Mouse (Mus musculus): ENCODE data around the gene Derl2. TPM values are rescaled to one million over a fixed set of nuclear protein-coding genes. Genes with fewer than 3 reads are reported as not detected.

Derl2 gene
- 42.0 and 45.3 TPM in 2 replicates for polyA plus RNA-seq (2014; fragmentation: Nextera tagmentation; extraction: Ambion mirVana)

GRCm38 (mm10) chr11:71019201-71020068 lies at the start of gene Derl2, which contains the start of gene Mis12:
TSS of gene Derl2 (minus strand) at chr11:71019841.
TSS of gene Mis12 (plus strand) at chr11:71019611.
- DNase-seq (ENCODE audit: low spot score, missing footprints), result peak; percentile 99
- under 1% methylated on average over 71 of the region's 71 CpGs for WGBS
- no peaks in the 10 kb centered on the region; the same call in 1 of the 2 replicates for H3K36me3 ChIP-seq (ENCODE audit: control insufficient read depth, insufficient read depth, low read length)
- ATAC-seq (ENCODE audit: low FRiP score), result peak; percentile 100
- no peaks in the 10 kb centered on the region for H3K9me3 ChIP-seq (ENCODE audit: control insufficient read depth, low read length)
- peak within 1 kb of the TSS; percentile 58 for H3K4me3 ChIP-seq (ENCODE audit: low read depth, low read length)
- peak within 1 kb of the TSS; percentile 88 for H3K9ac ChIP-seq (ENCODE audit: low read length)
- H3K27ac ChIP-seq (ENCODE audit: low read depth, low read length), result peak within 1 kb of the TSS; percentile 87
- H3K4me2 ChIP-seq, result peak within 1 kb of the TSS; percentile 93
- peaks cover 19% of the 10 kb centered on the region for H3K4me1 ChIP-seq (ENCODE audit: control insufficient read depth, insufficient read depth, low read length)
- H3K27me3 ChIP-seq (ENCODE audit: control insufficient read depth, insufficient read depth, low read length), result no peaks in the 10 kb centered on the region

GRCm38 (mm10) chr11:71052554-71052953 lies 32.9 kb upstream of the Derl2 start:
- Histone ChIP-seq H3K4me1 (ENCODE audit: control insufficient read depth, insufficient read depth, low read length) (no peaks in the 10 kb centered on the region), H3K9ac (ENCODE audit: low read length) (no peak overlapping the region), H3K4me2 (no peak overlapping the region), H3K27ac (ENCODE audit: low read depth, low read length) (no peak overlapping the region), H3K9me3 (ENCODE audit: control insufficient read depth, low read length) (no peaks in the 10 kb centered on the region), H3K36me3 (ENCODE audit: control insufficient read depth, insufficient read depth, low read length) (no peaks in the 10 kb centered on the region), H3K4me3 (ENCODE audit: low read depth, low read length) (no peak overlapping the region), H3K27me3 (ENCODE audit: control insufficient read depth, insufficient read depth, low read length) (no peaks in the 10 kb centered on the region)
- no peak for ATAC-seq (ENCODE audit: low FRiP score)
- 0% methylated on average over 1 of the region's 1 CpGs for WGBS
- no peak for DNase-seq (ENCODE audit: low spot score, missing footprints)

- ATAC-seq (ENCODE audit: low FRiP score) (no peak), DNase-seq (ENCODE audit: low spot score, missing footprints) (no peak)
- H3K27ac ChIP-seq (ENCODE audit: low read depth, low read length), result no peak overlapping the region
- H3K9me3 ChIP-seq (ENCODE audit: control insufficient read depth, low read length), result no peaks in the 10 kb centered on the region
- no peaks in the 10 kb centered on the region for H3K4me1 ChIP-seq (ENCODE audit: control insufficient read depth, insufficient read depth, low read length)
- H3K27me3 ChIP-seq (ENCODE audit: control insufficient read depth, insufficient read depth, low read length), result no peaks in the 10 kb centered on the region
- H3K4me2 ChIP-seq, result no peak overlapping the region
- WGBS, result 97% methylated on average over 5 of the region's 5 CpGs
- H3K9ac ChIP-seq (ENCODE audit: low read length), result no peak overlapping the region
- H3K4me3 ChIP-seq (ENCODE audit: low read depth, low read length), result no peak overlapping the region
- no peaks in the 10 kb centered on the region for H3K36me3 ChIP-seq (ENCODE audit: control insufficient read depth, insufficient read depth, low read length)
Observed at GRCm38 (mm10) chr11:71039526-71040298, 20.1 kb upstream of the Derl2 start.

GRCm38 (mm10) chr11:71033163-71033761 lies 13.6 kb upstream of the Derl2 start, which contains the start of gene 6330403K07Rik:
TSS of gene 6330403K07Rik (minus strand) at chr11:71033513.
- Histone ChIP-seq H3K9me3 (ENCODE audit: control insufficient read depth, low read length) (no peaks in the 10 kb centered on the region), H3K4me2 (peak within 1 kb of the TSS; percentile 51), H3K9ac (ENCODE audit: low read length) (peak within 1 kb of the TSS; percentile 75), H3K4me1 (ENCODE audit: control insufficient read depth, insufficient read depth, low read length) (peaks cover 11% of the 10 kb centered on the region), H3K27ac (ENCODE audit: low read depth, low read length) (peak within 1 kb of the TSS; percentile 90), H3K4me3 (ENCODE audit: low read depth, low read length) (peak within 1 kb of the TSS; percentile 50), H3K36me3 (ENCODE audit: control insufficient read depth, insufficient read depth, low read length) (0 out of 2 replicates have a peak, but pooled peaks cover 3% of the 10 kb centered on the region), H3K27me3 (ENCODE audit: control insufficient read depth, insufficient read depth, low read length) (no peaks in the 10 kb centered on the region; the same call in 1 of the 2 replicates)
- peak; percentile 96 for ATAC-seq (ENCODE audit: low FRiP score)
- DNase-seq (ENCODE audit: low spot score, missing footprints), result peak; percentile 98
- under 1% methylated on average over 30 of the region's 31 CpGs for WGBS

DNA sequence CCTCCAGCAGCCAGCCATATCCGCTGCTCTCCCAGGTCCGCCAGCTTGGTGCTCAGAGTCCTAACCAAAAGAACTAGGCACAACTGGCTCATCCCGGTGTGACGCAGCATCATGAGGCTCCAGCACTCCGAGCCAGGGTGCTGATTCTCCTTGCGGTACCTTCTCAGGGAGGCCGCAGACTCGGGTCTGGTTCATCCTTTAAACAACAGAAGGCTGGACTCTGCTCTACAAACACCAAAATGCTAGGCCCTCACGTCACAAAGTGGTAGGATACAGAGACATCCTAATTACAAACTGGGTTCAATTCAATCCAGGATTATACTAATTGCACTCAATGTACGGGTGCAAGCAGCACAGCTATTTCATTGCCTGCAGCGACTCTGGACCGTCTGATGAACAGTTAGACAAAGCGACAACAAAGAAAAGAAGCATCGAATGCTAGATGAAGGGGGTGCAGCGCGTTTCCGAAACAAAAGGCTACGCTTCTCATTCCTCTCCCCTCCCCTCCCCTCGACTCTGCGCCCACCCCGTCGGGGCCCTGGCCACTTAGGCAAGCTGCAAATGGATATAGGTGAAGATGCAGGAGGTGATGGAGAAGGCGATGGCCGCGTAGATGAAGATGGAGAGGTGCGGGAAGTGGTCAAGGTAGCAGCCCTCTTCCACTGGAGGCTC lies 13.0 kb upstream of the Derl2 start:
- H3K27ac ChIP-seq (ENCODE audit: low read depth, low read length), result peak overlapping the region; percentile 90
- peak overlapping the region; percentile 75 for H3K9ac ChIP-seq (ENCODE audit: low read length)
- 4% methylated on average over 26 of the region's 26 CpGs for WGBS
- DNase-seq (ENCODE audit: low spot score, missing footprints), result peak; percentile 94
- peak; percentile 53 for ATAC-seq (ENCODE audit: low FRiP score)
- peaks cover 11% of the 10 kb centered on the region for H3K4me1 ChIP-seq (ENCODE audit: control insufficient read depth, insufficient read depth, low read length)
- peak overlapping the region; percentile 51 for H3K4me2 ChIP-seq
- no peaks in the 10 kb centered on the region; the same call in 1 of the 2 replicates for H3K27me3 ChIP-seq (ENCODE audit: control insufficient read depth, insufficient read depth, low read length)
- H3K9me3 ChIP-seq (ENCODE audit: control insufficient read depth, low read length), result no peaks in the 10 kb centered on the region
- H3K36me3 ChIP-seq (ENCODE audit: control insufficient read depth, insufficient read depth, low read length), result peaks cover 5% of the 10 kb centered on the region; the same call in 1 of the 2 replicates
- H3K4me3 ChIP-seq (ENCODE audit: low read depth, low read length), result peak overlapping the region; percentile 50

GRCm38 (mm10) chr11:71032070-71032469 lies 12.4 kb upstream of the Derl2 start:
- no peaks in the 10 kb centered on the region; the same call in 1 of the 2 replicates for H3K27me3 ChIP-seq (ENCODE audit: control insufficient read depth, insufficient read depth, low read length)
- peak overlapping the region; percentile 51 for H3K4me2 ChIP-seq
- H3K9me3 ChIP-seq (ENCODE audit: control insufficient read depth, low read length), result no peaks in the 10 kb centered on the region
- 66% methylated on average over 7 of the region's 7 CpGs for WGBS
- peak; percentile 87 for DNase-seq (ENCODE audit: low spot score, missing footprints)
- H3K4me1 ChIP-seq (ENCODE audit: control insufficient read depth, insufficient read depth, low read length), result peaks cover 11% of the 10 kb centered on the region
- peaks cover 5% of the 10 kb centered on the region; the same call in 1 of the 2 replicates for H3K36me3 ChIP-seq (ENCODE audit: control insufficient read depth, insufficient read depth, low read length)
- ATAC-seq (ENCODE audit: low FRiP score), result no peak
- peak overlapping the region; percentile 90 for H3K27ac ChIP-seq (ENCODE audit: low read depth, low read length)
- H3K9ac ChIP-seq (ENCODE audit: low read length), result peak overlapping the region; percentile 75
- H3K4me3 ChIP-seq (ENCODE audit: low read depth, low read length), result peak overlapping the region; percentile 50

GRCm38 (mm10) chr11:71029403-71030118 lies 9.9 kb upstream of the Derl2 start:
- Histone ChIP-seq H3K4me1 (ENCODE audit: control insufficient read depth, insufficient read depth, low read length) (peaks cover 11% of the 10 kb centered on the region), H3K4me3 (ENCODE audit: low read depth, low read length) (no peak overlapping the region), H3K27ac (ENCODE audit: low read depth, low read length) (no peak overlapping the region), H3K9ac (ENCODE audit: low read length) (no peak overlapping the region), H3K4me2 (no peak overlapping the region), H3K9me3 (ENCODE audit: control insufficient read depth, low read length) (no peaks in the 10 kb centered on the region), H3K36me3 (ENCODE audit: control insufficient read depth, insufficient read depth, low read length) (peaks cover 21% of the 10 kb centered on the region), H3K27me3 (ENCODE audit: control insufficient read depth, insufficient read depth, low read length) (no peaks in the 10 kb centered on the region; the same call in 1 of the 2 replicates)
- ATAC-seq (ENCODE audit: low FRiP score) (no peak), DNase-seq (ENCODE audit: low spot score, missing footprints) (no peak)
- 71% methylated on average over 3 of the region's 3 CpGs for WGBS

- DNase-seq (ENCODE audit: low spot score, missing footprints) (no peak), ATAC-seq (ENCODE audit: low FRiP score) (no peak)
- Histone ChIP-seq H3K27me3 (ENCODE audit: control insufficient read depth, insufficient read depth, low read length) (no peaks in the 10 kb centered on the region; the same call in 1 of the 2 replicates), H3K4me3 (ENCODE audit: low read depth, low read length) (no peak overlapping the region), H3K27ac (ENCODE audit: low read depth, low read length) (no peak overlapping the region), H3K9me3 (ENCODE audit: control insufficient read depth, low read length) (no peaks in the 10 kb centered on the region), H3K9ac (ENCODE audit: low read length) (no peak overlapping the region), H3K36me3 (ENCODE audit: control insufficient read depth, insufficient read depth, low read length) (peaks cover 21% of the 10 kb centered on the region), H3K4me2 (no peak overlapping the region), H3K4me1 (ENCODE audit: control insufficient read depth, insufficient read depth, low read length) (peaks cover 11% of the 10 kb centered on the region)
- 89% methylated on average over 3 of the region's 3 CpGs for WGBS
Observed at GRCm38 (mm10) chr11:71028280-71028679, 8.6 kb upstream of the Derl2 start.
